Mouse (Mus musculus): Measurements from ENCODE around the gene Pde2a.

Gene Pde2a

DNA sequence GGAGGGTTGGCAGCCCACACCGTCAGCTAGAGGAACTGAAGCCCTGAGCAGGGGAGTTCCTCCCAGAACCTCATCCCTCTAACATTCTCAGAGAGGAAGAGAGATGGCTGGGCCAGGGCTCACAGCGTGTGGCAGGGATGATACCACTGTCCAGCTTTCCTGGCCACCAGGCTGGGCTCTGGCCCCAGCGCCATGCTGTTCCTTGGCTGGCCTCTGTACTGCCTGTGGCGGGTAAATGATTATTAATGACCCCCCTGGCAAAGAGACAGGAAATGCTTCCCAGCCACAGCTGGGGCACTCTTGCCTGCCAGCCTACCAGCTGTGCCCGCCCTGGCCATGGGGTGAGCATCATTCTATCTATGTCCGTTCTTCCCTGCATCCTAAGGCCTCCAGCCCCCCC lies 33.6 kb downstream of the Pde2a start:
- DNase-seq, result no peak

DNA sequence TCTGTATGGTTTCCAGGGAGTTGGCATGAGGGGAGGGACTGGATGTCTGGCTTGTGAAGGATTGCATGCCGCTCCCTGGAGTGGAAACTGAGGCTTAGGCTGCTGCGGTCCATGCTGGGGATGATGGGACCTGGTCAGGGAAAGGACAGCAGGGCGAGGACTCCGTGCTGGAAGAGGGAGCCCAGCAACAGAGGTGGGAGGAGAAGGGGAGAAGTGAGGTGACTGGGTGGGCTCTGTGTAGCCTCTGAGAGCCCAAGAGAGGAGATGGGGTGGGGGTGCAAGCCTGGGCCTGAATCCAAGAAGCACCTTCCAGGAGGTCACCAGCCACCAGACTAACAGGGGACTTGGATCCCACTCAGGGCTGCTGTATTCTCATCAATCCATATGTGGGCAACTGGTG lies 34.8 kb downstream of the Pde2a start:
- DNase-seq, result no peak

DNA sequence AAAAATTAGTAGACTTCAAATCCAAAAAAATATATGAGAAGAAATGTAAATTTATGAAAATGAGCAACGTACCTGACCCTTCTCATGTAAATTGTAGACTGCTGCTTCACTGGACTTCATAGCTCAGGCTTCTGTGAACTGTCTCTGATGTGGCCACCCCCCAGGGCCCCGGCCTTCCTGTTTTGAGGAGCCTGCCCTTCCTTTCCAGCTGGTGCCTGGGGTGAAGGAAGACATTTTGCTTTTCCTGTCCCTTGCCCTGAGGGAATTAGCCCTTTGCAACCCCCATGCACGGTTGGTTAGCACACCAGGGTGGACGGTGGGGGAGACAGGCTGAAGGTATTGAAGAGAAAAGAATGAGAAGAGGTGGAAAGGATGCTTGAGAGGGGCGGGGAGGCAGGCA lies 35.3 kb downstream of the Pde2a start:
- peak; percentile 52 to 59 for DNase-seq

DNA sequence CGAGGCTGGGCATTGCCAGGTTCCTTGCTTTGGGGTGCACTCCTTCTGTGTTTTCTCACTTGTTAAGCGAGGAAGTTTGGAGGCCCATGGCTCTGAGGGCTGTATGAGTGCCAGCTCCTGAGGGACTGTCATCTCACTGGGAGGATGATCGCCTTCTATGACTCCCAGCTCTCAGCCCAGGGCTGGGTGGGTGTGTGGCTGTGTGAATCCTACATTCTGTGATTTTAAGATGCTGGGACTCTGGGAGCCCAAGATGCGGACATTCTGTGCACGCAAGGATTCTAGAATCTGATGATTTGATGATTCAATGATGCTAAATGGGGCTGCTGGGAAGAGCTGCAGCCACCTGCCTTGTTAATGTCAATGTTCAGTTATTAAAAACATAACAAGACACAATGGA lies 35.8 kb downstream of the Pde2a start:
- DNase-seq, result no peak

DNA sequence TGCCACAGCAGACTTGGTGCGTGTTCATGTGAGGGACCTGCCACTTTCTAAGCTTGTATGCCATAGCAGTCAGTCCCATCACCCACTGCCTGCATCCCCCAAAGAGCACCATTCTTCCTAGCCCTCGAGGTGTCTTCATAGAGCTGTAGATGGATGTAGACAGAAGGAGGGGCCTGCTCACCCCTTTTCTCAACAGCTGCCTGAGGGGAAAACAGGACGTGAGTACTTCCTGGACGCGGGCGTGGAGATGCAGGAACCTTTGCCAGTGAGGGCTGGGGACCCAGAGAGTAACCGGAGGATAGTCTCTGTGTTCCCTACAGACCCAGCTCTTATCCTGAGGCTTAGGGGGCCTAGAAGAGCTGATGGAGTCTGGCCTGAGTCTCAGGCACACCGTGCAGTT lies 36.3 kb downstream of the Pde2a start:
- DNase-seq, result no peak

DNA sequence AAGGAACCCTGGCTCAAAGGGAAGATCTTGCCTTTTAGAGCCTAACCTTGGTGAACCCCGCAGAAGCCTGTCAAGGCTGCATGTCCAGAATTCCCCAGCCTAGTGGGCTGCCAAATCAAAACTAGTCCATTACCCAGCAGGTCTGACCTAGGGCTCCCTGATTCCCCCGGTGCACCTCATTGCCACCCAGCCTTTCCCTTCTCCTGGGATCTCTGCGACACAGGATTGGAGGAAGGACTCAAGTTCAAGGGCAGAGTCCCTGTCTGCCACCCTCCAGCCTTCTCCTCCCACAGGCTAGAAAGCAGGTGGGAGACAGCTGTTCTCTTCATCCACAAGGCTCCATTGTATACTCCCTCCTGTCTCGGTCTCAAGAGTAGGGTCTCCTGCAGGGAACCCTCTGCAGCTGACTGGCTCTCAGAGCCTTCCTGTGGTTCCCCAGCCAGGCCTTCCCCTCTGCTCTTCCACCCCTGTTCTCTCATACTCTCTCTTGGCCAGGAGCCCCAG lies 36.8 kb downstream of the Pde2a start:
- no peak for DNase-seq

DNA sequence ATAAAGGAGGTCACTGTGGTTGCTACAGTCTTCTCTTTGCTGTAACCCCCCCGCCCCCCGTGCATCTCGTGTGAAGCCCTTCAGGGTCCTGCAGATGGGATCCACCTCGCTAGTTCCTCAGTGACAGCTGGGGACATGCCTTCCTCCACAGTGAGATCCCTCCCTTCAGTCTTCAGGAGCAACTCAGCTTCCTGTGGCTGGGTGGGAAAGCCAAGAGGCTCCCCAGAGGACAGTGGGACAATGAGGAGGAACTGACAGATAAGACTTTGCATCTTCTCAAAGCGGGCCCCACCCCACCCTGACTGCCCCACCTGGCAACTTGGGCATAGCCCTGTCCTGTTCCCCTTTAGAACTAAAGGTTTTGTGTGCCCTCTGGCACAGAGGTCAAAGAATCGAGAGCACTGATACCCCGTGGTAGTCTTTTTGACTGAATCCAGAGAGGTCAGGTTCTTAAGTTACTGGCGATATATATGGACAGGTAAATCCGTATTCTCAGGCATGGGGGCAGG lies 37.9 kb downstream of the Pde2a start:
- DNase-seq, result peak in 1 of 2 experiments; percentile 50

DNA sequence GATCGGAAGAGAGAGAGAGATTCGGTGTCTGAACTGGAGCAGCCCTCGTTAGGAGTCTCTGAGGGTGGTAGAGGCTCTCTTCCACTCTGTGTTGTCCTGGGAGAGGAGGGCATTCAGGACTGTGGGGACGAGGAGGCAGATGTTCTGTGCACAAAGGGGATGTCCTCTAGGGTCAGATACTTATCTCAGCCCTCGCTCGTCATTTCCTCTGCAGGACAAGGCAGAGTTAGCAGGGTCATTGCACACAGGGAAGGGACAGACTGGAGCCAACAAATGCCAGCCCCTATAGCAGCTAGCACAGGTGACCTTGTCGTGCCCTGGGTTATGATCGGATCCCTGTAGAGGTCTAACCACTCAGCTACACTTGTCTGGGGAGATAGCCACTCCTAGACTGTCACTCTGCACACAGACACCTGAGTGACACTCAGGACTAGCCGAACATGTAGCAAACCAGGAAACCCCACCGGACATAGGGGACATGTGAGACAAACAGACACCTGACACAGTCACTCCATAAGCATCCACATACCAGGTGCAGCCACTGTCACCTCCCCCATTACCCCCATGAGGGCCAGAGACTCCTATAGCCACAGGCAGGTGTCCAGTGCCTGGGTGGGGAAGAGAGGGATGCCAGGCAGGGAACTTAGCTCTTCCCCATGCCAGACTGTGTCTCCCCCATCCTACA lies 38.6 kb downstream of the Pde2a start:
- no peak for DNase-seq

DNA sequence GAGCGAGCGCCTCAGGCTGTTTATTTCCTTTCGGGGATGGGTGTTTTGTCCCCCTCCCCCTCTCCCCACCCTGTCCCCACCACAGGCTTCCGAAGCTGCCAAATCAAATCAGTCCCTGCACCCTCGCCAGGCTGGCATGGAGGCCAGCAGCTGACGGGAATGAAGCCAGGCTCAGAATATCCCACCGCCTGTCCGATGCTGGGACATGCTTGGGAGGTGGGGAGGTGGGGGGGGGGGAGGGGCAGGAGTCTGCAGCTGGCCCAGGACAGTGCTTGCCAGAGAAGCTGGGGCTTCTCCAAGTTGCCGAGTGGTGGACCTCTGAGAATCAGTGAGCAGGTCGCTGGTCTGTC lies 39.1 kb downstream of the Pde2a start:
- no peak for DNase-seq

DNA sequence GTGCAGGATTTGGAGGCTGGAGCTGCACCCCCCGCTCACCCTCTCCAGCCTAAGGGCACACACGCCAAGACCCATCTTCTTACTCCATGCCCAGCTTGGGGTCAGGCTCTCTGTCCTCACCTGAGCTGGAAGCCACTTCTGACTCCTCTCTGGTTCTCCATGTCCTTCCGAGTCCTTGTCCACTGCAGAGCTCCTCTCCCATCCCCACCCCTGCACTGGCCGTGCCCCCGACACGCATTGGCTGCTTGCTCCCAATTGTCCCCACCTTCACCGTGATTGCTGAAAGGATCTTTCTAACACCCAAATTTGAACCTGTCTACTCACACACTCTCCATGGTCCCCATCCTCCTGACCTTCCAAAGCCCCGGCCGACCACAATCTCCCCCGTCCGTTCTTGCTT lies 40.1 kb downstream of the Pde2a start:
- DNase-seq, result no peak

DNA sequence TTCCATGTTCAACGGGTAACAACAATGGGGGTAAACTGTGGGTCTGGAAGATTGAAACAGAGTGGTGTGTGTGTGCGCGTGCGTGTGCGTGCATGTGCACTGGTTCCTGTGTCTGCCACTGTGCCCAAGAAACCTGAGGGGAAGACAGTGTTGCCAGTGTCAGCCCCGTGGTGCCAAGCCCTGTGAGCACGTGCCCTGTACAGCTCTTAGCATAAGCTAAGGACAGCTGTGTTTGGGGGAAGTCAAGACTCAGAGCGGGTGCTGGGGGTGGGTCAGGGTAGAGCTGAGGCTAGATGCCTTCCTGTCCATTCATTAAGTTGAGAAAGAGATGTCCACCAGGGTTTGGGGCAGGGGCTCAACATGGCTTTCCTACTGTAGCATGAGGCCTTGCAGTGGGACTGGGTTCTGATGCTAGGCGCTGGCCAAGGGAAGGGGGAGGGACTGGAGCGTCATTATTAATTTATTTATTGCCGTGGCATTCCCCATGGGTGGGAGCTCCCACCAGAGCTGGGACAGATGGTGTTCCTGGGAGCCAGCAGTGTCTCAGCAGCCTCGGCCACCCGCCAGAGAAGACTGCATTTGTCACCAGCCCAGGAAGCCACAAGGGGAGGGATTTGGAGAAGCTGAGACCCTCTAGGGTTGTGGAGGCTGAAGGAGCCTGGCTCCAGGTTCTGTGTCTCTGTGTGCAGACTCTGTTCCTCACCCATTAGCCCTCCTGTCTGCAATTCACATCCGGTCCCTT lies 41.0 kb downstream of the Pde2a start:
- peak; percentile 46 for DNase-seq

DNA sequence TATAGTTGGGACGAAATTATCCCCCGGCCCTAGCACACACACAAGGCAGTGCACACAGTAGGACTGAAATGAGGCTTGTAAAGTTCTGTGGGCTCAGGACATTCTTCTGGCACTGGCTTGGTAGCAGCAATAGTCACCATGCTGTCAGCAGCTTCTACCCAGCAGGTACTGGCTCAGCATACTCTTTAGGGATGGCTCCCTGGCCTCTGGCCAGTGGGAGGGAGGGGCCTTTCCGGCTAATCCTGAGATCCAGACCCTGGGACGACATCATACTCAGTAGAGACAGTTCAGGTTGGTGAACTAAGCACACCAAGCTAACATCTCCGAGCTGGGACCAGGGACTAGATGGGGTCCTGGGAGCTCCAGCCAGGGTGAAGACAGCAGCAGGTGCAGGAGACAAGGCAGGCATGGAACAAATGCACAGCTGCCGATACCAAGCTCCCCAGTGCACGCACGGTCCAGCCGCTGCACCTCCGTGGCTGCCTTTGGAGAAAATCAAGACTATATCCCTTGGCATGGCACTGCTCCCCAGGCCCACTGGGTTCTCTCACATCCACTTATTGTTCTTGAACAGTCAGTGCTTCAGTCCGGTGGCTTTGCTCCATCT lies 42.3 kb downstream of the Pde2a start:
- DNase-seq, result no peak

DNA sequence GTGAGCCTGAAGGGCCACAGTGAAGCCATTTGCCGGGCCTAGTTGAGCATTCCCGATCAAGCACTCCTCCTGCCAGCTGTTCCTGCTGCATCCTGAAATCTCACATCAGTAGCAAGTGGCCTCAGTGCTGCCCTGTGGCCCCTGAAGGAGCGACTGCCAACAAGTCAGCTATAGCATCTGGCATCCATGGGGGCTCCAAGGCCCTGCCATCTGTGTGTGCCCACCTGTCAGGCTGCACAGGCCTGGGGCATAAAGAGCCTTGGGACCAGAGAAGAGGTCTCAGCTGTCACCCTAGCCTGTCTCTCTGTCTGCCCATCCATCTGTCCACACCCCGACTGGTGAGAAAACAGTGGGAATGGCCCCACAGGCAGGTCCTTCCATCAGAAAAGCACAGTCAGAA lies 43.4 kb downstream of the Pde2a start:
- no peak for DNase-seq

DNA sequence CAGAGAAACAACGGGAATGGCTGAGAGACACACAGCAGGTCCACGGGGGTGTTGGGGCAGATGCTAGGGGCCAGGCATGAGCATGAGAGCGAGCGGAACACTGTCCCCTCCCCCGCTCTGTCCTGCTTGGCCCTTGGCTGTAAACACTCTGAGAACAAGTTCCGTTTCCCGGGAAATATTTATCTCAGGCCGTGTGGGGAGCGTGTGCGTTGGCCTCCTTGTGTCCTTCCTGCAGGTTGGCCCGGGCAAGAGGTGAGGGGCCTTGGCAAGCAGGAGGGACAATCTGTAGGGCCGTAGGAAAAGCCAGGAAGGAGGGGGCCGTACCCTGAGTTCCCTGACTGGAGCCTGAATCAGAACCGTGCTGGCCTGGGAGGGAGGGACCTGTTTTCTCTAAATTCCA lies 43.9 kb downstream of the Pde2a start:
- no peak for DNase-seq

DNA sequence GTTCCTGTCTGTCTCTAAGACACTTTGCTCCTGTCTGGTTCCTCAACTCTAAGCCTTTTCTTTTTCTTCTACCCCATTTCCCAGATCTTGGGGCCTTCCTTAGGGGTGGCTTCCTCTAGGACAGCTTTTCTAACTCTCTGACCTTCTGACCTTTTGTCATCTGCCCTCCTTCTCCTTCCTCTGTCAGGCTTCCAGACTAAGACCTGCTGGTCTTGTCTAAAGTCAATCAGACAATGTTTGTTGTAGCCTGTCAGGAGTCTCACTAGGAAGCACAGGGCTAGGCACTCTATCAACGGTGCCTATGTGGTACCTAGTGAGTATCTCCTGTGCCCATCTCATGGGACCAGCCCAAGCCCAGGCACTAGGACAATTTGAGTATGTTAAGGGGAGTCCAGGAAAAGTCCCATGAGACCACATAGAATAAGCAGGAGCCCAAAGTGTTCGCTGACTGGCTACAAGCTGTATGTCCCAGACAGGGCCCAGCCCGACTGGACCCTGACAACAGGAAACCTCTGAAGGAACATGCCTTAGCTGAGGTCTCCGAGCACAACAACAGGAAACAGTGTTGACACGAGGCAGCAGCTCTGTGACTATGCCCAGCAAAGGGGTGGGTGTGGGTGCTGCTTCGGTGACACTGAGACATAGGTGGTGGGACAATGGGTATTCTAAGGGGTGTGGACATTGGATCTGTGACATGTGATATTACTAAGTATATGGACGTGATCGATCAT lies 44.5 kb downstream of the Pde2a start:
- DNase-seq, result peak; percentile 79 to 82

DNA sequence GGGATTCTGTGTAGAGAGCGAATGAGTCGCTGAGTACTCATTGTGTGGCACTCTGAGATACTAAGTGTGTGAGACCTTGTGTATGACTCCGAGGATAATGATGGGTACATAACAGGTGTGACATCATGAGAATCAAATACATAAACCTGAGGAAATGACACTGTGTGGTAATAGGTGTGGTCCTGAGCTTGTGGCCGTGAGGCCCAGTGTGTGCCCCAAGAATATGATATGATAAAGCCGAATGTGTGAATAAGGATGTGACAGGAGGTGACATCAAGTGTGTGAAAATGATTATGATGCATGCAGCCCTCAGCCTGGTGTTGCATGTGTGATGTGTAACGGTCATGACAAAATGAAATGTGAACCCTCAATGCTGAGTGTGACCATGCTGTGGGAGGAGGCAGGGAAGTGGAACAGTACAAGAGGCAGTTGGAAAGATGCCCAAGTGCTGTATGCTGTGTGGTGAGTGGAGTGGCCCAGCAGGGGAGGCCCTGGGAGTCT lies 45.1 kb downstream of the Pde2a start:
- DNase-seq, result peak; percentile 62 to 67

DNA sequence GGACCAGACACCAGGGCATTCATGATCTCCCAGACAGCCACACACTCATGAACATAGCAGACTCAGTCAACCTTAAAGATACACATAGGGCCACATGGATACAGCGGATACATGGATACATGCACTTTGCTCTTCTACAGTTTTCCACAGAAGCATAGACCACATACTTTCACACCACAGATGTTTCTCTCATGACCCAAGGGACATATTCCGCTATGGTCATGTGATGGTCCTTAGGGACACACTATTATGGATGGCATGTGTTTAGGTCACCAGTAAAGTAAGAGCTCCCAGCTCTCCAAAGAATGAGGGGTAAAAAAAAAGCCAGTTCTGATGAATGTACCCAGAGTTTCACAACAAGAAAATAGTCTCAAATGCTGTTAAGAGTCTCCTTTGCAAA lies 49.9 kb downstream of the Pde2a start:
- DNase-seq, result no peak

DNA sequence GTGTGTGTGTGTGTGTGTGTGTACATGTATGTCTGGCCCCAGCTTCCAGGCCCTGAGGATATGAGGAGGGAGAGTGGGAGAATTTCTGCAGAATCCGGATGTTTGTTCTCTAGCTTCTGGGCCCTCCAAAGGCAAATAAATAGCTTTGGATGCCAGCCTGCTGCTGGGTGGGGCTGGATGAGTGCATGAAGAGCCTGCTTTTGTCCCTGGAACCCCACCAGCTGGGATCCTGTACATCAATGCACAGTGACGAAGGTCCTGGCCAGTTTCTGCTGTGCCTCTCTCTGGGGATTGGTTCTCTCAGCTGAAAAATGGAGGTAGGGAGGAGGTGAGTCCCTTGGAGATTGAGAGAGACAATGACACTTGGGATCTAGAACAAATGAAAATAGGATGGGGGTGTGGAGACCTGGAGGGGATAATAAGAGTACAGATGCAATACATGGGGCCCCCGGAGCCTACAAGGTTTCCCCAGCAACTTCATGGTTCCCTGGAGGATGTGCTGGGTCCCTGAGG lies 50.5 kb downstream of the Pde2a start:
- no peak for DNase-seq

DNA sequence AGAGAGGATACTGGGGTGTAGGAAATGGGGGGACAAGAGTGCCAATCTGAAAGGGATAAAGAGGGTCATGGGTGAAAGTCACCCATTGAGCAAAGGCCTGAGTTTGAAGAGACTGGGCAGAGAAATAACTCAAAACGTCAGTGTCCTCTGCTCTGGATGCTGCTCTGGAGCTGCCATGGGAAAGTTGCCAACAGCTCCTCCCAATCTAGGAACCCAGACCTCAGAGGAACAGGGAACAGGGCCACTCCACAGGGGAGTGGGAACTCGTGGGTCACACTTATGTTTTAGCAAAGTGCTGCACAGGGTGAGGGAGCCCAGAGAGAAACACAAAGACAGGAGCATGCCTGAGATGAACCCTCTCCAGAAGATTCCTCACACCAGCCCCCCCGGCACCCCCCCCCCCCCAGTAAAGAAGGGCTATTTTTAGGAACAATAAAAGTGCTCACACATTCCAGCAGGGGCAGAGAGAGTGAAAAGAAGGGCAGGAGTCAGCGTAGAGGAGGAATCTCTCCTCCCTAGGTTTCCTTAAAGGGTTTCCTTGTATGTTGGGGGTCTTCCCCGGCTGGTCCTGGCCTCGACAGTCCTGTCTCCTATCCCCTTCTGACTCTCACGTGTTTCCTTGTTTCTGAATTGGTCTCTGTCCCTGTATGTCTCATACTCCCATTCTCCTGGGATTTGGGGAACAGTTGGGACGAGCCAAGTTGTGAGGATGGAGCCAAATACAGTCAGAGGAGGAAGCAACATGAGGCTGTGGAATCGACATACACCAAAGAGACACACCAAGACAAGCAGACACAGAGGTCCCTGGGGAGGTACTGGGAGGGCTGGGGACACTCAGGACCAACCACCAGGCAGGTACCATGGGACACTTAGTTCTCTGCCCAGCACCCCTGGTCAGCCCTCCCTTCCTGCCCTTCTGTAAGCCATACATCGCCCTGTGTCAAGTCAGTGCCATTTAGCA lies 51.4 kb downstream of the Pde2a start:
- no peak for DNase-seq

DNA sequence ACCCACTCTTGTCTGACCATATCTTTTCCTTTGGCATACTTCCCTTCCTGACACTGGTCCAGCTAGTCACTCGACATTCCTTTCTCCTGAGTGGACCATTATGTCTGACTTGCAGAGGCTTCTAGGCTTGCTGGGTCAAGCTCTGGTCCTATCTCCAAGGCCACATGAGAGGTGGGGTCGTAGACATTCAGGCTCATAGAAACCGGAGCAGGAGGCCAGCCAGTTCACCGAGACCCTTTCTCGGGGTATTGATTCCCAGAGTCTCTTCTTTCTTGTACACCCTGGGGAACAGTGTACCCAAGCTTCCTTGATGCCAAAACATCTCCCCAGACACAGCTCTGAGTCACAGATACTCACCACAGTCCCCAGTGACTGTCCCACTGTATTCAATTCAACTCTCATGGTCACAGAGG lies 52.9 kb downstream of the Pde2a start:
- no peak for DNase-seq

DNA sequence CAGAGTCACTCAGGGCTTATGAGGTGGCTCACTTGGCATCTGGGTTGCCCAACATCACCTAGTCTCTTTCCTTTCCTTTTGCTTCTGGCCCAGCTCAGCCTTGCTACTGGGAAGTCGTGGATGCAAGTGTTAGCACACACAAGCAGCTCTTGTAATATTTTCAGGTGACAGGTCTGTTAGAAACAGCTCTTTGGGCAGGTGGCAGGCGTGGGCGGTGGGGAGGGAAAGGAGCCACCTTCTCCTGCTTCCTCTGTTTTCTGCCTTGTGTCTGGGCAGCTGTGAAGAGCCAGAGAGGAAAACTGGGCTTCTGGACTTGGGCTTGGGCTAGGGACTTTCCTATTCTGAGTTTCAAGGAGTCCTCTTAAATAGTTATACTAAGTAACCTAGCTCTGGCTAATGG lies 54.5 kb downstream of the Pde2a start:
- DNase-seq, result no peak

DNA sequence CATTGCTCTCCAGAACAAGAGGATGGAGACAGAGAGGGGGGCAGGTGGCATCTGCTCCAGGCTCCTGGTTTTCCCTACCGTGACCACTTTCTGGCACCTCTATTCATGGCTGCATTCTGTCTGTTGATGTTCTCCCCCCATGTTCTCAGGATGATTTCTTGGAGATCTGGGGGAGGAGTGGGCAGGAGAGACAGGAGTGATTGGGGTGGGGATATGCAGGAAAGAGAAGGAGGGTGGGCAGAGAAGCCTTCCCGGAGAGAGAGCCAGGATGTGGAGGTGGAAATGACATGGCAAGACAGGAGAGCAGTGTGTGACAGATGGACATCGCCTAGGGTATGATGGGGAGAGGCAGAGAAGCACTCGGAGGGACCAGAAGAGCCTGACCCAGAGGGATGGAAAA lies 55.0 kb downstream of the Pde2a start:
- no peak for DNase-seq
